Mouse (Mus musculus) cerebellum, postnatal 10 days (tissue): ENCODE measurements around the gene Prss57.

ENCODE experiments used
- DNase-seq, 2 experiments: peaks; one replicate each; pipeline ENCODE4 v3.0.0; 2021; ENCODE audit warnings: mixed read lengths in 2 of 2

Gene Prss57

DNA sequence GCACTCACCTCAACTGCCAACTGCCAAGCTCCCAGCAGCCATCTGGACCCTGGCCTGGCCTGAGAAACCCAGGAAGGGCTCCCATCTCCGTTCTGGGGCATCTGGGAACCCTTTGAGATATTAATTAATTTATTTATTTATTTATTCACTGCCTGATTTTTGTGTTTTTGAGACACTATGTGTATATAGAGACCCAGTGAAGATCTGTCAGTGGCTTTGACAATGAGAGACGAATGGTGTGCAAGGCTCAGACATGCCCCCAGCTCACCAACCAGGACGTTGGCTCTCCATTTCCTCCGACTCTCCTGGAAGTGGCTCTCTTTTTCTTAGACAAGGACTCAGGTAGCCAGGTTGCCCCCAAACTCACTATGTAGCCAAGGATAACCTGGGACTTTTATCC is at the start of gene Prss57:
Gene Prss57 (minus strand): TSS at position 101 of the 400 bp plus-strand sequence.
- DNase-seq, result no peak

DNA sequence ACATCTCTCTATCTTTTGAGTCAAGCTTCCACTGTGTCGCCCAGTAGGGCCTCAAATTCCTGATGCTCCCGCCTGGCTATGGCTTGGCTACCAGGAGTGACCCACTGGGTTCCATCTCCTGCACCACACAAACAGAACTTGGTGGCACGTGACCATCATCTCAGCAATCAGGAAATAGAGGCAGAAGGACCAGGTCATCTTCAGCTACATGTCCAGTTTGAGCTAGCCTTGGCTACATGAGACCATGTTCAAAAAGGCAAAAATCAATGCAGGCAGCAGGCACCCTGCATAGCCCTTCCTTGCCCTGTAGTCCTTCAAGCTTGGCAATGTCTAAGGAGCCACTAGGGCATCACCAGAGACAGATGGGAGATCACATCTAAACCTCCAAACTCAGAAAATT is 49.3 kb upstream of the Prss57 start:
- DNase-seq, result no peak

DNA sequence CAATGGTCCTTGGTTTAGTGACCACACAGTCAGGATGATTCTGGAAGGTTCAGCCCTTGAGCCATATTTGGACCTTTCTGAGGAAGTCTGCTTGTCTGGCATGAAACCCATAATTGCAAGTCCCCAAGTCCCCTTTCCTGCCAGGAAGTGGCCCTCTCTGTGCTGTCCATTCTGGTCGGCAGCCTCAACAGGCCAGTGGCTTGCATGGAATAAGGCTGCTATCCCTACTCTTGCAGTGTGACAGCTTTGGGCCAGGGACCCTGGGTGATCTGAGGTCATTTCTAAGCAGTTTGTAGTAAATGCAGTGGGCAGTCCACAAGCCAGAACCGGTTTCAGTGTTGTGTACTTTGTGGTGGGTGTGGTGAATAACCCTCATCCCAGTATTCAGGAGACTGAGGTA is 47.4 kb upstream of the Prss57 start:
- no peak for DNase-seq

DNA sequence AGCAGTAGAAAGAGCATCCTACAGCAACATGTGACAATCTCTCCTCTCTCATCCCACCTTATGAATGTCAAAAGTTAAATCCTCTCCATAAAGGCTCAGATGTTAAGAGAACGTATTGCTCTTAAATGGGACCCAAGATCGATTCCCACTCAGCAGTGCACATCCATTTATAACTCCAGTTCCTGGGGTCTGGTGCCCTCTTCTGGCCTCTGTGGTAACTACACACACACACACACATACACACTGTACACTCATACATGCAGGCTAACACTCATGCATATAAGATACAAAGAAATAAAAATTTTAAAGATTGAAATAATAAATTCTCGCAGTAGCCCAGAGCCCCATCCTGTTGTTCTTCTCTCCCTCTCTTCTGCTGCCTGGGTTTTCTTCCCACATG is 46.2 kb upstream of the Prss57 start:
- no peak for DNase-seq

DNA sequence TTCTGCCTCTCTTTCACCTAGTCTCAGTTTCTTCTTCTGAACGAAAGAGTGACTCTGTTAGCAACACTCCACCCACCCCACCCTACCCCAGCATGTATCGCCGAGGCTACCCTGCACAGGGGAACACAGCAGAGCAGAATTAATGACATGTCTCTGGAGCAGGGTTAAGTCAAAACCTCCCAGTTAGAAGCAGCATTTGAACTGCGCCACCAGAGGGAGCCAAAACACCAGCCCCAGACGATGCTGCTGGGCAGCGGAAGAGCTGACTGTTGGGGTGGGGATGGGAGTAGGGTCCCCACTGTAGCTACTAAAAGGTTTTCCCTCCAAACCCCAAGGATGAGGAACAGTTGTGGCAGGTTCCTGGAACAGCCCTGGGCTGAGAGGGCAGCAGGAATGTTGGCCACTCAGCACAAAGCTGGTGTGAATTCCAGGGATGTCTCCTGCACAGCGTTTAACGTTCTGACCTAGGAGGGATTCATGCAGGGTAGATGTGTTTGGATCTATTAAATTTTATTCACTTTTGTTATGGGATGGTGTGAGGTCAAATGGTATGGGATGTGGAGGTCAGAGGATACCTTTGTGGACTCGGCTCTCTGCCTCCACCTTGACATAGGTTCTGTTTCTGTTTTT is 44.1 kb upstream of the Prss57 start:
- DNase-seq, result peak; percentile 90 to 92

DNA sequence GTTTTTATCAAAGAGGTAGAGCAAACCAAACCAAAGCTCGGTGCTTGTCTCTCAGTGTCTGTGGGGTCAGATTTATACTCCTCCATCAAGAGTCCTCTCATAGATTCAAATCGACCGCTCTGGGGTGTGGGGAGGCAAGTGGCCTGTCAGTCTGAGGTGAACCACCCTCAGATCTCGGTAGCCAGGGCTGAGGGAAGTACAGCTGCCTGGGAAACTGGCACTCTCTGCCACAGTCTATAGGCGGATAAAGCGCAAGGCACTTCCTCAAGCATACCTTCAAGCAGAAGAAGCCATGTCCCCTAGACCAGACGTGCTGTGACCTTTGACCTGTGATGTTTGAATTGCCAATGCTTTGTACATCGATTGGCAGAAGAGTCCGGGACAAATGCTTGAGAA is 42.0 kb upstream of the Prss57 start:
- no peak for DNase-seq

DNA sequence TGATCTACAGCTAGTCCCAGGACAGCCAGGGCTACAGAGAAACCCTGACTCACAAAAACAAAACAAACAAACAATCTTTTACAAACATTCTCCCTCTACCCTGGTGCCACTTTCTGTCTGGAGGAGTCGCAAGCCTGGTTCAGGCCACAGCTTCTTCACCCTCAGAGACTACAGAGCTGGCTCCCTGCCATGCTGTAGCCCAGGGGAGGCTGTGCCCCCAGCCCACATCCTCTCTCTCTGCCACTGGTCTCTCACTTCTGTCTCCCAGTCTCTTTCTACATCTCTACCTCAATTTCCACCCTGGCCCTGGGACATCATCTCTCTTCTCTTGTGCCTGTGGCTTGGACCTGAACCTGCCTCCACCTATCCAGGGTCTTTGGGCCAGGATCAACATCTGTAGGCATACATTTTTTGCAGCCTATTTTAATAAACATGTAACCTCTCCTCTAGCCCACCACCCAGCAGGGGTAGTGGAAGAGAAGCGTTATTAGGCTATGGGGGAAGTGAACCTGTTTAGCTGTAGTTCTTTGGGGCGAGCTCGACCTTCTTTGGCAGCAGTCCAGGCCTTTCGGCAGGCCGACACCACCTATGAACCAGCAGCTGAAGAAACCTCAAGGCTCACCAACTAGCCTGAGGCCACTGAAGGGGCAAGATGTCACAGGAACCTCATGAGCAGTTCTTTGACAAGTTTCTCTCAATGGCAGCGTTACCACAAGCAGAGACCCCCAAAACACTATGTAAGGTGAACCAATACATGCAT is 41.4 kb upstream of the Prss57 start:
- no peak for DNase-seq

DNA sequence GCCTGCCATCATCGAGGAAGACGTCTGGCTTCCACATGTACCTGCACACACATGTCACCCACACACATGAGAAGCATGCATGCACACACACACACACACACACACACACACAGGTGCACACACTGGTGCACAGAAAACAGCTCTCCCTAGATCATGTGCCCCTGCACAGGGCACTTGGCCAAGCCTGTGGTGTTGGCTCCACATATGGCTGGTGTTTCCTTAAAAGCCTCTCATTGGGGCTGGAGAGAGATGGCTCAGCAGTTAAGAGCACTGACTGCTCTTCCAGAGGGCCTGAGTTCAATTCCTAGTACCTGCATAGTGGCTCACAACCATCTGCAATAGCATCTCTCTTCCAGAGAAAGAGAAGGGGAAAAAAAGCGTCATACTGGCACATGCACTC is 40.8 kb upstream of the Prss57 start:
- peak in 1 of 2 experiments; percentile 37 for DNase-seq

DNA sequence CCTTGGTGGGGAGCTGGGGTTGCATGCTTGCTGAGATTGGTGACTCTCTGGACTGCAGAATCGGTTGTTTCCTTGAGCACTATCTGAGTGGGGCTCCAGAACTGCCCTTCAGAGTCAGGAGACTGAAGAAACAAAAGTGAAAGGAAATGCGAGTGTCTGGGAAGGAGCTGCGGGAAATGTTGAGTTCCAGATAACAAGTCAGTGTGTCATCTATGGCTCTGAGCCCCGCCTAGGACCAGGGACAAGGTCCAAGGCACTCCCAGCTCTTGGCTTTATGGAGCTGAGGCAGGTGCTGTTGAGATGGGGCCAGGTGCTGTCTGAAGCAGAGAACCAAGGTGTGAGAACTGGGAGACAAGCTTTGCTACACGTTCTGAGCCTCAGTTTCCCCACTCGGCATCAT is 33.7 kb upstream of the Prss57 start:
- no peak for DNase-seq

DNA sequence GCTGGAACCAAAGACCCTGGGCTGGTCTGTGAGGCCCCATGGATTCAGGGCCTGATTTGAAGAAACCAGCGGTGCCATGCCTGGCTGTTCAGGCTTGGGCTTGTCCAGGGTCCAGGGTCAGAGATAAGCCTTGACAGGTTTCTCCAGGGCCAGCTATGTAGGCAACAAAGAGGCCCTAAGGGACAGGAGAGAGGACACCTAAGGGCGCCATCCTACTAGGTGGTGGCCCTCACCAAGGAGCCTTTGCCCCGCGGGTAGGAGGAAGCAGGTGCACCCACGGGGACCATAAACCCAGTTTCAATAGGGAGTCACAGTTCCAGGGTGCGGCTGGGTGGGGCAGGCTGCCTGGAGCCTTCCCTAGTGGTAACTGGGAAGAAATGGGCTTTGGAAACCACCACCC is 32.2 kb upstream of the Prss57 start:
- DNase-seq, result no peak

DNA sequence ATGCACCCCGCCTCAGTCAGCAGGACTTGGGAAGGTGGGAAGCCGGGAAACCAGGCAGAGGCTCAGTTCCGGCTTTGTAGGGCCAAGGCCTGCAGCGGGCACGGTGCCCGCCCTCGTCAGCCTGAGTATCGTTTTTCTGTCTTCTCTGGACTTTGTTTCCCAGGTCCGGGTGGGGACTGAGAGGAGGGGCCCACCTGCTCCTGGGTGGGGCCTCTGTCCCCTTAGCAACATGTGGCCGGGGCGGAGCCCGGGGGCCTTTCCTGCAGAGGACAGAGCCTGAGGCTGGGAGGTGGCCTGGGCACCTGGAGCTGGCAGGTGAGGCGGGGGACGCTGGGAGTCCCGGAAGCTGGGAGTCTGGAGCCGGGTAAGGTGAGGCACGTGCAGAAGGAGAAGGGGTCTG is 31.6 kb upstream of the Prss57 start:
- no peak for DNase-seq

DNA sequence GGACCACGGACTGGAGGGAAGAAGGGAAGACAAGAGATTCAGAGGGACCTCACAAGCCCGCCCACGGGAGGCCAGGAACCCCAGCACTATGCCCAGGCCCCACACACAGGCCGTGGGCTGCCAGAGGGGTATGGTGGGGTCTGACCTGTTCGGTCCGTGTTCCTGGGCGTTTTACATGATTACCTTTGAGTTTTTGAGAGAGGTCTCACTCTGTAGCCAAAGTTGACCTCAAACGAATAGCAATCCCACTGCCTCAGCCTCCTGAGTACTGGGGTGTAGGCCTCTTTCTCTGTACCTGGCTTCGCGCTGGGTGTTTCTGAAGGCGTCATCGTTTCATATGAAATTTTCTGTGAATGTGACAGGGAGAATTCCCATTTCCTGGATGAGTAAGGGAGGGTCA is 31.0 kb upstream of the Prss57 start:
- no peak for DNase-seq

DNA sequence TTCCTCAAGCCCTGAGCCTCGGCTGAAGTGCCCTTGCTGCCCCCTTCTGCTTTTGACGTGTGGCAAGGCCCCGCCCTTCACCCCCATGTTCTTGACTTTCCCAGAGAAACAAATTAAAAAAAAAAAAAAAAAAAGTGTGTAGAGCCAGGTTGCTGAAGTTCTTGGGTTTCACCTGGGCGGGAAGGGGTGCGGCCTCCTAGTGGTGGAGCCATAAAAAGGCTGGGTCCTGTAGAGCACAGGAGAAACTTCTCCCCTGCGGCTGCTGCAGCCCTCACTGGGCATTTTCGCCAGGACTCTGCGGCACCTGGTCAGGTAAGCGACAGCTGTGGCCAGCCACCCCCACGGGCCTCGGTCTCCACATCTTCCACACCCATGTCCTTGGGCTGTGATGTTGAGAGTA is 30.0 kb upstream of the Prss57 start, which contains the start of gene Misp:
Gene Misp (plus strand): TSS at position 208 of the 400 bp plus-strand sequence.
- DNase-seq, result no peak

DNA sequence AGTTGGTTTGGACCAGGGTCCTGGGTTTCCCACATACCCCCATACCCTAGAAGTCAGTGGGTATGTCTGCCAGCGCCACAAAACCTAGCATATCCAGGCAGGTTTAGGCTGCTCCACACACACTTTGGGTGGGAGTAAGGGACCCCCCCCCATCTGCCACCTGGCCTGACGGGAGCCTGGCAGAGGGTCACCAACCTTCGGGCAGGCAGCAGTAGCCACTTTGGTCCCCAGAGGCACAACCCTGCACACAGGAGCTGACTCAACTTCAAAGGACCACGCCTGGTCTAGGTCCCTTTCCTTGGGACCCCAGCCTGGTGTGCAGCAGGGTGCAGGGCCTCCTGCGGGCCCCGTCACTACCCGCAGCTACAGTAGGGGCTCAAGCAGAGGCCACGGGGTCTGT is 29.5 kb upstream of the Prss57 start:
- no peak for DNase-seq

DNA sequence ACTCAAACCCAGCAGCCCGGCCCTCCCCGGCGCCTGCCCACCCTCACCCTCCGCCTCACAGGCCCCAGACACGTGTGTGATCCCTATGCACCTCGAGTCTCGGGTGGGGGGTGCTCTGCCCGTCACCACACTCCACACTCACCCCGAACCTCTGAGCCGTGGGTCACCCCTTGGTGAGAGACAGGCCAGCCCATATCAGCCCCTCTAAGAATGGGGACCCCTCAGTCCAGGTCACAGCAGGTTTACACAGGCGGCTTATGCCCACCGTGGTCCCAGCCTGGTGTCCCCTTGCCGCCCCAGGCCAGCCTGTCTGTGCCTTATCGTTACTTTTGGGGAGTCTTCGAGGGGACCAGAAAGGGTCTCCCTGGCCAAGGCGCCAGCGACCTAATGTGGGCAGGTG is 28.8 kb upstream of the Prss57 start:
- DNase-seq, result no peak

DNA sequence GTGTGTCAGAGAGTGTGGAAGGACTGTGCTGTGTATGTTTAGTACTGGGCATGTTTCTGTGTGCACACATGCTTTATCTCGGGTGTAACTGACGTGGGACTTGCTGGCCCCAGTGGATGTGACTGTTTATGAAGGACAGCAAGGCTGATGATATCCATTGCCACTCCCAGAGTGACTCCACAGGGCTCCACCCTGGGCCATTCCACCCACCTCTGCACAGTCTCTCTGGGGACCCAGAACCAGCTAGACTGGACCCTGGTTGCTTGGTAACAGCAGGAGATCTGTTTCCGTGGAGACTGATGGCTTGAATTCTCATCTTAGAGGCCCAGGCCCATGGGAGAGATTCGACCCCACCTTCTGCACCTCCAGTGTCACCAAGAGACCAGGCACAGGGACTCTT is 27.5 kb upstream of the Prss57 start:
- no peak for DNase-seq

DNA sequence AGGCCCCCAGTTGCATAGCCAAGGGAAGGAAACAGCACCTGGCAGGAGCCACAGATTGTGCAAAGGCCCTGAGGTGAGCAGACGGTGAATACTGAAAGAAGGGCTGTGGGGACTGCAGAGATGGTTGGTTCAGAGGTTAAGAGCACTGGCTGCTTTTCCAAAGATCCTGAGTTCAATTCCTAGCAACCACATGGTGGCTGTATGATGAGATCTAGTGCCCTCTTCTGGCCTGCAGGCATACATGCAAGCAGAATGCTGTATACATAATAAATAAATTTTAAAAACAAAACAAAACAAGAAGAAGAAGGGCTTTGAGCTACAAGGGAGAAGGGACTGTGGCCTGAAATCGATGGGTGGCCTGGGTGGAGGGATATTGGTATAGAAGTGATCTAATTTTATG is 26.4 kb upstream of the Prss57 start:
- DNase-seq, result no peak

DNA sequence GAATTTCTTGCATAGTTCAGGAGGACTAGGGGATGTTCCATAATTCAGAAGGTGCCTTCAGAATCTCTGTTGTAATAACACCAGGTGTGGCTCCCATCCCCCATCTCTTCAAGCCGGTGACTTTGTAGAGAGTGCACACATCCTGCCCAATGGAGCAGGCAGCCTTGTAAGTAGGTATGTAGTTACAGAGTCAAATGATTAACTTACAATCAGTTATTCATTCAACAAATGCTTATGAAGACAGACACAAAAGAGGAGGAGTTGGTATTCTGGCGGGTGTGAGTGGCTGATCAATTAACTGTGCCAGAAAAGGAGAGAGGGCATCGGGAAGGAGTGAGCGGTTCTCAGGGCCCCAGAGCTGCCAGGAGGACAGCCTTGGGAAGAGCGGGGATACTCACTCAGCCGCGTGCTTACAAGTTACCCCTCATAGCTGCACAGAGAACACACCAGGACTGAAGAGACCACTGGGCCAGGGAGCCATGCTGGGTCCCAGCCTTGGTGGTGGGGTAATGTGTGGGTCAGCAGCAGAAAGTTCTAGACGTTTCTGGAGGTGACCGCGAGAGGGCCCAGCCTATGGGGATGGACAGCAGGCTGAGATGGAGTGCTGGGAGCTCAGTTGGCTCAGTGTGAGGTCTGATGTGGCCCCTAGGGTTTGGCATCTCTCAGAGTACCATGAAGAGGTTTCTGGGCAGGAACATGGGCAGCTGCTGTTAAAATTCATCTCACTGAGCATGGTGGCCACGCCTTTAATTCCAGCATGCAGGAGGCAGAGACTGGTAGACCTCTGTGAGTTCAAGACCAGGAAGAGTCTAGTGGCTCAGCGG is 25.1 kb upstream of the Prss57 start:
- no peak for DNase-seq

DNA sequence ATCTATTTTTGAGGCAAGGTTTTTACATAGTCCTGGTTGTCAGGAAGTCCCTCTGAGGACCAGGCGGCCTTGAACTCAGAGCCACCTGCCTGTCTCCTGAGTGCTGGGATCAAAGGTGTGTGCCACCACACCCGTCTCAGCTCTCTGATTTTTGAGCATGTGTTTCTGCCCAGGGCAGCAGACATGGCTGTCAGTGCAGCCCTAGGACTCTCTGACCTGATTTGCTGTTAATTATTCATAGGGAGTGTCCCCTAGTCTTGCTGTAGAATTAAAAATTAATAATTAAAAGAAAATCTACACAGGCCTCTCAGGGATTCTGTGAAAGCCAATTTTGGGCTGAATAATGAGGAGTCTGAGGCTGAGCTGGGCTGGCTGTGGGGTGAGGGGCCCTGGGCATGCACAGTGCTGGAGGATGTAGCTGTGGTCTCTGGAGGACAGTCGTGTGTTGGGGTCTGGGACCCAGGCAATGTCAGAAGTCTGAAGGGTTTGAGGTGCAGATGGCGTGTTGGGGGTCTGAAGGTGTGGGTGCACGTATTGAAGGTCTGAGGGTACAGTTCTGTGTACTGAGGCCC is 23.6 kb upstream of the Prss57 start:
- DNase-seq, result no peak

DNA sequence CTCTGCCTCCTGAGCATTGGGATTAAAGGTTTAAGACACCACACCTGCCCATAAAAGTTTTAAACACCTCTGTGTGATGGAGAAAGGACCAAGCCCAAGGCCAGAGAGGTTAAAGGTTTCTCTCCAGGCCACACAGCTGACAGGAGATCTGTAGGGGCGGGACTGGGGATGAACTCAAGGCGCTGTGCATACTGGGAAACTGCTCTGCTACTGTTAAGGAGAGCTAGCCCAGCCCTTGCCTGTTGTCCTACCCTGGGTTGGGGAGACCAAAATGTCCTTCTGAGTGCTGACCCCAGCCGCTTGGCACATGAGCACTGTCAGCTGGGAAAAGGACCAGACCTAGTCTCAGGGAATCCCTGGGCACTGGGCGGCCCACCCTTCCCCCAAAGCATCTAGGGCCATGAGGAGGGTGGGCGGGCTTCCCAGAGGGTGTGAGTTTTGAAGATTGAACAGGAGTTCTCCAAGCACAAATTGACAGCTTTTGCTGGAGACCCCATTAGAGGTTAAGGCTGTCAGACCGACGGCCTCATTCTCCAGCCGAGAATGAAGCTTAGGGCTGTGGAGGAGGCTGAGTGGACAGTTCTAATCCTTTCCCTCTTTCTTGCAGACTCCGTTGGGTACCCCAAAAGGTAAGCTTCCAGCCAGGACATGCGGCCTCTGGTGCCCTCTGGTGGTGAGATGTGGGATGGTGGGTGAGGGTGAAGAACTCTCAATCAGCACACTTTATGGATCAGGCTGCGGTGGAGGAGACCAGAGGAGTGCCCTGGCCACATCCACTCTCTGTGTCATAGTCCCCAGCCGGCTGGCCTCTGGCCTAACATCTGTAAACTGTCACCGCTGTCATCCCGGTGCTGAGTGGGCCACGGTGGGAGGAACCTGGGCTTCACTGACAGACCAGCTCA is 21.2 kb upstream of the Prss57 start:
- DNase-seq, result peak; percentile 95 to 97

DNA sequence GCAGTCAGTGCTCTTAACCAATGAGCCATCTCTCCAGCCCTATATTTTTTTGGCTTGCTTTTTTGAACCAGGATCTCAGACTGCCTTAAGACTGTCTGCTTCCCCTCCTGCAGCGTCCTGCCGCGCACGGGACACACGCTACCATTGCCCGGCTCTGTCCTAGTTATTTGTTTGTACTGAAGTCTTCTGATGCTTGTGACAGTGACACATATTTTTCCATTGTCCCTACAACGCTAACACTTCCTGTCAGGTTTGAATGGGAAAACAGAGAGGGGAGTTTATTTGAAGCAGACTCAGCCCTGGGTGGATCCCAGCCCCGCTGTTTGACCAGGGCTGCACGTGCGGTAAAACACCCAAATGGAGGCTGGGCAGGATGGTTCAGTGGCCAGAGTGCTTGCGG is 18.0 kb upstream of the Prss57 start:
- DNase-seq, result no peak

DNA sequence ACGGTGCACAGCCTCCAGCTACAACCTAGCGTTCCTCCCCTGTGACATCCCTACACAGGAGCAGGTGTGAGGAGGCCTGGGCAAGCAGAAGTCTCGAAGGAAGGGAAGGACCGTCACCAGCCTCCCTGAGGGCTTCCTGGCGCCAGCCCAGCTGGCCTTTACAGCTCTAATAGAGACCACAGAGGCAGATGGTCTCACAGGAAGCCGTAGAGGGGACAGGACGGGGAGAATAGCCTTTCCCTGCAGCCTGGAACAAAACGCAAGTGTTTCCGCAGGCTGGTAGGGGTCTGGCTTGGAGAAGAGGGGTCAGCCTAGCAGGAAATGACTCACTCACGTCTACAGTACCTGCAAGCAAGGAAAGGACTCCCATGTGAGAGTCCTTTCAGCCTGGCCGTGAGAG is 17.1 kb upstream of the Prss57 start:
- peak; percentile 84 to 85 for DNase-seq
